Mouse (Mus musculus): ENCODE data around the gene Nmt2. TPM values are rescaled to one million over a fixed set of nuclear protein-coding genes. Genes with fewer than 3 reads are reported as not detected.

Gene Nmt2
- 97.7 and 102 TPM in 2 replicates for polyA plus RNA-seq (2015; fragmentation: Nextera tagmentation; extraction: Ambion mirVana)

- Histone ChIP-seq H3K9ac (peak within 1 kb of the TSS; percentile 88), H3K27ac (peak within 1 kb of the TSS; percentile 95), H3K27me3 (no peaks in the 10 kb centered on the region), H3K9me3 (no peaks in the 10 kb centered on the region), H3K4me2 (peak within 1 kb of the TSS; percentile 74), H3K4me3 (peak within 1 kb of the TSS; percentile 80), H3K36me3 (no peaks in the 10 kb centered on the region), H3K4me1 (replicated peaks) (peaks cover 19% of the 10 kb centered on the region)
- peak; percentile 97 for ATAC-seq (ENCODE audit: low FRiP score)
- under 1% methylated on average over 73 of the region's 88 CpGs for whole genome bisulfite sequencing
Observed at GRCm38 (mm10) chr2:3283602-3284472, at the start of gene Nmt2. Gene Nmt2 (plus strand): TSS chr2:3284212.

GRCm38 (mm10) chr2:3239255-3239654 lies 44.8 kb upstream of the Nmt2 start:
- 85% methylated on average over 5 of the region's 5 CpGs for WGBS
- no peaks in the 10 kb centered on the region for H3K4me1 ChIP-seq (replicated peaks)
- no peaks in the 10 kb centered on the region for H3K9me3 ChIP-seq
- no peak for ATAC-seq (ENCODE audit: low FRiP score)
- H3K36me3 ChIP-seq, result no peaks in the 10 kb centered on the region
- no peaks in the 10 kb centered on the region for H3K27me3 ChIP-seq
- H3K27ac ChIP-seq, result no peak overlapping the region
- no peak overlapping the region for H3K4me2 ChIP-seq
- no peak overlapping the region for H3K4me3 ChIP-seq
- H3K9ac ChIP-seq, result no peak overlapping the region

- no peak for ATAC-seq (ENCODE audit: low FRiP score)
- 71% methylated on average over 3 of the region's 3 CpGs for WGBS
- Histone ChIP-seq H3K9me3 (no peaks in the 10 kb centered on the region), H3K27me3 (no peaks in the 10 kb centered on the region), H3K36me3 (no peaks in the 10 kb centered on the region), H3K4me2 (no peak overlapping the region), H3K9ac (no peak overlapping the region), H3K27ac (no peak overlapping the region), H3K4me1 (replicated peaks) (no peaks in the 10 kb centered on the region), H3K4me3 (no peak overlapping the region)
Observed at GRCm38 (mm10) chr2:3244251-3244650, 39.8 kb upstream of the Nmt2 start.

- Histone ChIP-seq H3K4me1 (replicated peaks) (no peaks in the 10 kb centered on the region), H3K4me2 (no peak overlapping the region), H3K27ac (no peak overlapping the region), H3K9me3 (no peaks in the 10 kb centered on the region), H3K27me3 (no peaks in the 10 kb centered on the region), H3K9ac (no peak overlapping the region), H3K36me3 (no peaks in the 10 kb centered on the region), H3K4me3 (no peak overlapping the region)
- WGBS, result 87% methylated on average over 2 of the region's 2 CpGs
- no peak for ATAC-seq (ENCODE audit: low FRiP score)
Observed at GRCm38 (mm10) chr2:3251309-3251708, 32.7 kb upstream of the Nmt2 start.

- Histone ChIP-seq H3K9ac (no peak overlapping the region), H3K4me1 (replicated peaks) (no peaks in the 10 kb centered on the region), H3K4me3 (no peak overlapping the region), H3K36me3 (no peaks in the 10 kb centered on the region), H3K9me3 (no peaks in the 10 kb centered on the region), H3K4me2 (no peak overlapping the region), H3K27me3 (no peaks in the 10 kb centered on the region), H3K27ac (no peak overlapping the region)
- no peak for ATAC-seq (ENCODE audit: low FRiP score)
- 91% methylated on average over 3 of the region's 3 CpGs for WGBS
Observed at GRCm38 (mm10) chr2:3266466-3266865, 17.5 kb upstream of the Nmt2 start.

- H3K4me2 ChIP-seq, result no peak overlapping the region
- H3K36me3 ChIP-seq, result no peaks in the 10 kb centered on the region
- WGBS, result 40% methylated on average over 3 of the region's 3 CpGs
- H3K4me1 ChIP-seq (replicated peaks), result no peaks in the 10 kb centered on the region
- no peak overlapping the region for H3K27ac ChIP-seq
- H3K9ac ChIP-seq, result no peak overlapping the region
- no peak for ATAC-seq (ENCODE audit: low FRiP score)
- H3K27me3 ChIP-seq, result no peaks in the 10 kb centered on the region
- no peaks in the 10 kb centered on the region for H3K9me3 ChIP-seq
- no peak overlapping the region for H3K4me3 ChIP-seq
Observed at GRCm38 (mm10) chr2:3267879-3268278, 16.1 kb upstream of the Nmt2 start.

- no peaks in the 10 kb centered on the region for H3K9me3 ChIP-seq
- no peak overlapping the region for H3K9ac ChIP-seq
- H3K4me3 ChIP-seq, result no peak overlapping the region
- no peak for ATAC-seq (ENCODE audit: low FRiP score)
- H3K27ac ChIP-seq, result no peak overlapping the region
- no peak overlapping the region for H3K4me2 ChIP-seq
- no peaks in the 10 kb centered on the region for H3K27me3 ChIP-seq
- 90% methylated on average over 2 of the region's 2 CpGs for WGBS
- H3K36me3 ChIP-seq, result no peaks in the 10 kb centered on the region
- no peaks in the 10 kb centered on the region for H3K4me1 ChIP-seq (replicated peaks)
Observed at GRCm38 (mm10) chr2:3273349-3273748, 10.7 kb upstream of the Nmt2 start.

- no peak overlapping the region for H3K4me2 ChIP-seq
- no peak overlapping the region for H3K4me3 ChIP-seq
- H3K27me3 ChIP-seq, result no peaks in the 10 kb centered on the region
- H3K36me3 ChIP-seq, result no peaks in the 10 kb centered on the region
- H3K9me3 ChIP-seq, result no peaks in the 10 kb centered on the region
- no peaks in the 10 kb centered on the region for H3K4me1 ChIP-seq (replicated peaks)
- H3K27ac ChIP-seq, result no peak overlapping the region
- 78% methylated on average over 2 of the region's 2 CpGs for WGBS
- ATAC-seq (ENCODE audit: low FRiP score), result no peak
- no peak overlapping the region for H3K9ac ChIP-seq
Observed at GRCm38 (mm10) chr2:3276106-3276505, 7.9 kb upstream of the Nmt2 start.

- no peak for ATAC-seq (ENCODE audit: low FRiP score)
- WGBS, result 88% methylated on average over 7 of the region's 7 CpGs
- peaks cover under 1% of the 10 kb centered on the region; the same call in 1 of the 2 replicates for H3K4me1 ChIP-seq (replicated peaks)
- no peaks in the 10 kb centered on the region for H3K36me3 ChIP-seq
- H3K4me2 ChIP-seq, result no peak overlapping the region
- H3K27ac ChIP-seq, result no peak overlapping the region
- H3K9me3 ChIP-seq, result no peaks in the 10 kb centered on the region
- no peak overlapping the region for H3K4me3 ChIP-seq
- H3K27me3 ChIP-seq, result no peaks in the 10 kb centered on the region
- H3K9ac ChIP-seq, result no peak overlapping the region
Observed at GRCm38 (mm10) chr2:3277502-3277901, 6.5 kb upstream of the Nmt2 start.

- Histone ChIP-seq H3K4me2 (no peak overlapping the region), H3K36me3 (no peaks in the 10 kb centered on the region), H3K27me3 (no peaks in the 10 kb centered on the region), H3K4me1 (replicated peaks) (peaks cover 17% of the 10 kb centered on the region), H3K9me3 (no peaks in the 10 kb centered on the region), H3K9ac (no peak overlapping the region), H3K4me3 (no peak overlapping the region), H3K27ac (no peak overlapping the region)
- no peak for ATAC-seq (ENCODE audit: low FRiP score)
- WGBS, result 90% methylated on average over 4 of the region's 4 CpGs
Observed at GRCm38 (mm10) chr2:3281311-3281710, 2.7 kb upstream of the Nmt2 start.

GRCm38 (mm10) chr2:3282866-3283601 lies 978 bp upstream of the Nmt2 start:
- 10% methylated on average over 12 of the region's 12 CpGs for WGBS
- Histone ChIP-seq H3K9me3 (no peaks in the 10 kb centered on the region), H3K27me3 (no peaks in the 10 kb centered on the region), H3K4me3 (peak overlapping the region; percentile 80), H3K4me2 (peak overlapping the region; percentile 56), H3K36me3 (no peaks in the 10 kb centered on the region), H3K4me1 (replicated peaks) (peaks cover 19% of the 10 kb centered on the region), H3K27ac (peak overlapping the region; percentile 94), H3K9ac (peak overlapping the region; percentile 77)
- ATAC-seq (ENCODE audit: low FRiP score), result peak; percentile 0; the same call in 1 of the 2 replicates

- Histone ChIP-seq H3K4me1 (replicated peaks) (peaks cover 19% of the 10 kb centered on the region), H3K4me2 (peak overlapping the region; percentile 74), H3K27ac (peak overlapping the region; percentile 95), H3K9ac (peak overlapping the region; percentile 88), H3K27me3 (no peaks in the 10 kb centered on the region), H3K36me3 (no peaks in the 10 kb centered on the region), H3K9me3 (no peaks in the 10 kb centered on the region), H3K4me3 (peak overlapping the region; percentile 80)
- ATAC-seq (ENCODE audit: low FRiP score), result peak; percentile 1
- WGBS, result 0% methylated on average over 41 of the region's 60 CpGs
Observed at GRCm38 (mm10) chr2:3284473-3285180, 615 bp downstream of the Nmt2 start.
